Mouse (Mus musculus): ENCODE measurements around the gene Tnik. TPM values are rescaled to one million over a fixed set of nuclear protein-coding genes. Genes with fewer than 3 reads are reported as not detected.

Gene Tnik
- total RNA-seq, 2 experiments from 2014 or later, result 166 to 227 TPM

- DNase-seq (ENCODE audit: extremely low spot score in 1 of 2, low spot score in 1 of 2), result no peak
Observed at GRCm38 (mm10) chr3:28345446-28345845, 82.4 kb downstream of the Tnik start.

- DNase-seq (ENCODE audit: extremely low spot score in 1 of 2, low spot score in 1 of 2), result no peak
Observed at GRCm38 (mm10) chr3:28345961-28346360, 82.9 kb downstream of the Tnik start.

GRCm38 (mm10) chr3:28346476-28346875, 83.5 kb downstream of the Tnik start:
- DNase-seq (ENCODE audit: extremely low spot score in 1 of 2, low spot score in 1 of 2), result no peak

DNA sequence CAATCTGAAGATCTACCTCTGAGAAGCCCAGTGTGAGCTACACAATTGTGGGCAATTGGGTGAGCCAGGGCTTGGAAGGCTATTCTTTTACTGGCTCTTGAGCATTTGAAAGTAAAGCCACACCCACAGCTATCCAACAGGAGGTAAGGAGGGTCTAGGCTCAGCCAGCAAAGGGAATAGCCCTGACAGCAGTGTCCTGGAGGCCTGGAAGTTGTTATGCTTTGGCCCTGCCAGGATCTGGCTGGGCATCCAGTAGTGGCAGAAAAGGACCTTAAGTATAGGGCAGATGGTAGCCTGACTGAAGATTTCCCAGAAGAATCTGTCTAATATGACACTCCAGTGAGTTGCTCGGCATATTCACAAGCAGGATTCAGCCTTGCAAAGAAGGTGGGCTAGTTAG, 85.7 kb downstream of the Tnik start:
- DNase-seq (ENCODE audit: extremely low spot score in 1 of 2, low spot score in 1 of 2), result no peak

- no peak for DNase-seq (ENCODE audit: extremely low spot score in 1 of 2, low spot score in 1 of 2)
Observed at GRCm38 (mm10) chr3:28350147-28350801, 87.3 kb downstream of the Tnik start.

DNA sequence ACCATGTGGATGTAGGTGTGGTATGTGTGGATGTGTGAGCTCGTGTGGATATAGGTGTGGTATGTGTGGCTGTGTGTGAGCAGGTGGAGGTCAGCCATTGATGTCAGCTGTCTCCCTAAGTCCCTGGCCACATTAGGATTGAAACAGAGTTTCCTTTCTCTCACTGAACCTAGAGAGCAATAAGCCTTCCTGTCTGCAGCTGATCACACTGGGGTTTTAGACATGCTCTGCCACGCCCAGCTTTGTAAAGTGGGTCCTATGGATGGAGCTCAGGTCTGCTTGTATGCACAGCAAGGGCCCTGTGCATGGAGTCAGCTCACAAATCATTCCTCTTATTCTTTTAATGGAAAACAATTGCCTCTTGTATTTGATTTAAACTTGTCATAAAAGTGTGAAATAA, 95.4 kb downstream of the Tnik start:
- DNase-seq (ENCODE audit: extremely low spot score in 1 of 2, low spot score in 1 of 2), result no peak

DNA sequence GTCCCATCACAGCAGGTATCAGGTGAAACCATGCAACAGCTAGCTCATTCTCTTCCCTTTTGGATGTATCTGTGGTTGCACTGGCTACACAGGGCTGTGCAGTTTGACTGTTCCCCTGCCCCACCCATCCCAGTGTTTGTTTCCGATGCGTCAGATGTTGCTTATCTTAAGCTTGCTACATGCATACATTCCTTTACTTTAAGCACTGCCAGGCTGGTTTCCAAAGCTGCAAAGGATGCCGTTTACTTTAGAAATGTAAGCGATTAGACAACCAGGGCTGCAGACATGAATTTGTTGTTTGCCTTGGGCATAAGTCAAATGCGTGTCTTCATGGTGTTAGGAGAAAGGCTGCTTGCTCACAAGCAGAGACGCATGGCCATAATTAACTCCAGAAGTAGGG, 96.1 kb downstream of the Tnik start:
- no peak for DNase-seq (ENCODE audit: extremely low spot score in 1 of 2, low spot score in 1 of 2)

- DNase-seq (ENCODE audit: extremely low spot score in 1 of 2, low spot score in 1 of 2), result no peak
Observed at GRCm38 (mm10) chr3:28361056-28361455, 98.0 kb downstream of the Tnik start.

GRCm38 (mm10) chr3:28363441-28364125, 100.6 kb downstream of the Tnik start:
- DNase-seq (ENCODE audit: extremely low spot score in 1 of 2, low spot score in 1 of 2), result no peak

- DNase-seq (ENCODE audit: extremely low spot score in 1 of 2, low spot score in 1 of 2), result no peak
Observed at GRCm38 (mm10) chr3:28368746-28369145, 105.7 kb downstream of the Tnik start.

DNA sequence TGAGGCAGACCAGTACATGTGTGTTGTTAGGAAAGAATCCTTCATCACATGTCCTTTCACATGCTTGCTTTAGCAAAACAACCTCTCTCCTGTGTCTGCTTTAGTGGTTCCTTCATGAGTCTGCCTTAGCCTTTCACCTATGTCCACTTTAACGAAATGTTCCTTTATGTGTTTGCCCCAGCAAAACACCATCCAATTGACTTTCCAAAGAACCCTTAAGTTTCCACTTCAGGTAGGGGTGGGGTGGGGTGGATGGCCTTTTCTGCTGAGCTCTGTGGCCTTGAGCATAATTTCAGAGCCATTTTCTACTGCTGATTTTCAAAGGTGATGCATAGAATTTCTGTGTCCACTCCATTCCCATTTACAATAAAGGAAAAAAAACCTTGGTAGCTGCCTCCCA, 106.3 kb downstream of the Tnik start:
- no peak for DNase-seq (ENCODE audit: extremely low spot score in 1 of 2, low spot score in 1 of 2)

- no peak for DNase-seq (ENCODE audit: extremely low spot score in 1 of 2, low spot score in 1 of 2)
Observed at GRCm38 (mm10) chr3:28369698-28370097, 106.7 kb downstream of the Tnik start.

- no peak for DNase-seq (ENCODE audit: extremely low spot score in 1 of 2, low spot score in 1 of 2)
Observed at GRCm38 (mm10) chr3:28371583-28371982, 108.6 kb downstream of the Tnik start.

DNA sequence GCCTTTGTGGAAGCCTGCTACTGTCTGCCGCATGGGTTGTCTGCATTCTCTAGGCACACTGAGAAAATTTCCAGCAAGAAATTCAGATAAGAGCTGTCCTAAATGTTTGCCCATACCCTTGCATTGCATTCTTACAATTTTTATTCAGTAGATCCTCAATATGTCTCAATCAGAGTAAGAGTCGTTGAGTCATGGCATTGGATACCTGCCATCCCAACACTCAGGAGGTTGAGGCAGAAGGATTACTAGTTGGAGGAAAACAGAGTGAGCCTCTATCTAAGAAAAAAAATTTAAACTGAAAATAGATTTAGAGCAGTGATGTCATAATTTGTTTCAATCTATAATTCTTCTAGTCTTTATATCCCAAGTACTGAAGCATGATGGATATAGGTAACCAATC, 109.4 kb downstream of the Tnik start:
- no peak for DNase-seq (ENCODE audit: extremely low spot score in 1 of 2, low spot score in 1 of 2)

DNA sequence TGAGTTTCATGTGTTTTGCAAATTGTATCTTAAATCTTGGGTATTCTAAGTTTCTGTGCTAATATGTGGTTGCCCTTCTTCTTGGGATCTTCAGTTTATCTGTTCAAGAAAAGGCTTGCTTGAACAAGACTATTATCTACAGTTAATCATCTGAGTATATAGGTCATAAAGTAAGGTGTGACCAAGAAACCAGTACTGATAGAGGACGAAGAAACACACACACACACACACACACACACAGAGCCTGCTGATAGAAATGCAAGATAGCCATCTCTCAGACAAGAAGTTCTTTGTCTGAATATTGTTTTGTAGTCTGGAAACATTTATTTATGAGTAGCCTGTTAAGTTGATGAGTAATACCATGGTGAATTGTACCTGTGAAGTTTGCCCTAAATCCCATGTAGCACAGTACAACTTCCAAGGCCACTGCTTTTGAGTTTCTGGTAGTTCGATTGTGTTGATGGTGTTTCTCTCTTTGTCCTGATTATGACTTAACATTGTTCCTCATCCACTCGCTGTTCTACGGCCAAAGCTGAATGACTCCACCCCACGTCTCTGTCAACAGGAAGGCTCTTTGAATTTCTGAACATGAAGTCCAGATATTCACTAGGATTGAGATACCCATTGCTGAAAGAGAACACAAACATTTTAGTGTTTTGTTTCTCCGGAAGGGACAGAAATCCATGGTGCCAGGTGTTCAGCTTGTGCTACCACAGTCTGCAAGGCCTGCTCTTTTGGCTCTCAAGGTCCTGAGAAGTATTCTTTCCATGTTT, 111.9 kb downstream of the Tnik start:
- no peak for DNase-seq (ENCODE audit: extremely low spot score in 1 of 2, low spot score in 1 of 2)

DNA sequence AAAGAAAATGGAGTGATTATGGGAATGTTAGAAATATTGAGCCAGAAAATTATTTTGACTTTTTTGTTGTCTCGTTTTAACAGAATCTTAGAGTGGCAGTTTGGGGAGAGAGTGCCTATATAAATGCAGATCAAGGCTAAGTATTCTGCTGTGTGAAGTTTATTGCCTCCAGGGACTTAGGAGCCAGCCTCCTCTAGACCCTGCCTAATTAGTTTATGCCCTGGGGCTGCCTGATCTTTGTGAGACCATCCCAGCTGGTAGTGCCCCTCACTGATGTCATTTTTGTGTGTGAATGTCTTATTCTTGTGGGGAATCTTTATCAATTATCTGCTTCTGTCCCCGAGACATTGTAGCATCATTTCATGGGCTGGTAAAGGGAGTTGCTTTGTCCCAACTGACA, 117.2 kb downstream of the Tnik start:
- no peak for DNase-seq (ENCODE audit: extremely low spot score in 1 of 2, low spot score in 1 of 2)

DNA sequence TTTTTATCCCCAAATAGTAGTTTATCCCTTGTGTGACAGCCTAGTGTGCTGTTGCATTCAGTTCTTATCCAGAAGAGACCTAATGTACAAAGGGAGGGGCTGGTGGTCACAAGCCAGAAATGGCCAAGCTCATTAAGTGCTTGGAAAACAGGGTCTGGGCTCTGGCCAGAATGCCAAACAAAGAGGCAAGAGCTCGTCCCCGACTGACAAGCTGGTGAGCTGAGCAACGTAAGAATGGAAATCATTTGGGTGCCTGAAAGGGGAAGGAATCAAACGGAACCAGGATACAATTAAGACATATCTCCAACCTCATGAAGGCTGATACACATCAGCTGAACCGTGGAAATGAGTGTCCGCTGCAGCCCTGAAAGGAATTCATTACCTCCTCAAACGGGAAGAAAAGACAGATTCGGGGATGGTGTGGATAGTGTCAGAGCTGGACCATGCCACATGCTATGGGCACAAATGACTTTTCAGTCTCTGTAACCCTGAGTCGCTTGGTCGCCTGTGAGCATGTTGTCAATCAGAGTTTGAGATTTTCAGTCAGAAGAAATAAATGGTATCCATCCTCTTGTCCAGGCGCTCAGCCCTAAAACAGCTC, 120.6 kb downstream of the Tnik start:
- no peak for DNase-seq (ENCODE audit: extremely low spot score in 1 of 2, low spot score in 1 of 2)

- no peak for DNase-seq (ENCODE audit: extremely low spot score in 1 of 2, low spot score in 1 of 2)
Observed at GRCm38 (mm10) chr3:28385199-28385975, 122.4 kb downstream of the Tnik start.

DNA sequence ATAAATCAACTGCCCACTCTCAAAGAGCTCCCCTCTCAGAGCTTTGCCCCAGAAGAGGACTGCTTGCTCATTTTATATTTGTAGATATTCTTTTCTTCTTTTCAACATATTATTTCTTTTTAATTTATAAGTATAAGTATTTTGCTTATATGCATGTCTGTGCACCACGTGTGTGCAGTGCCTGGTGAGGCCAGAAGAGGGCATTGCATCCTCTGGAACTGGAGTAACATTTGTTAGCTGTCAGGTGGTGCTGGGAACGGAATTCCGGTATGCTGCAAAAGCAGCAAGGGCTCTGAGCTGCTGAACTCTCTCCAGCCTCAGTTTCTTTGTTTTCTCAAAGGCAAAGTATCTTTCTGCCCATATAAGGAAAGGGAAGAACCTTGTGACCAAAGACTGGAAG, 125.5 kb downstream of the Tnik start:
- no peak for DNase-seq (ENCODE audit: extremely low spot score in 1 of 2, low spot score in 1 of 2)

DNA sequence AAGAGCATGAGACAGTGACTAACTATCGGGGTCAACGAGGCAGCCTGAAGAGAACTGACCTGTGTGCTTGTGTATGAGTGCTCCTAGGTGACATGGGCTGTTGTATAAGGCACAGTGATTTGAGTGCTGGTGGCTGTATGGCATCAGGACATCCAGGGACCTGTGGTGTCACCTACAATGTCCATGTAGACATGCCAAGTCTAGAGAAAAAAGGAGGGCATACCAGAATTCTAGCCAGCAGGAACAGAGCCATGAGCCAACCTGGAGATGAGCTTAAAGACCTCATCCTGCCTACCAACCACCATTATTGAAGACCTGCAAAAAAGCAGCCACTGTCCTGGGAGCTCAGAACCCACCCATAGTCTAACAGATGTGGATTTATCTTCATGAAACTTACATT, 127.2 kb downstream of the Tnik start:
- DNase-seq (ENCODE audit: extremely low spot score in 1 of 2, low spot score in 1 of 2), result no peak

All from layer of hippocampus, postnatal 25 days (tissue).